Mouse (Mus musculus) hindbrain, embryonic 11.5 days (tissue): ENCODE results near the gene Lbx2. TPM values are rescaled to one million over a fixed set of nuclear protein-coding genes. Genes with fewer than 3 reads are reported as not detected.

Experiments used
- ATAC-seq: fragments of 200-750 bp; cut with Nextera tagmentation; 2 replicates; pipeline ENCODE4 v1.8.0; 2017; ENCODE audit warnings: mild to moderate bottlenecking, moderate TSS enrichment, moderate library complexity; ENCODE audit not compliant: low FRiP score
- DNase-seq: peaks from one replicate; pipeline ENCODE4 v3.0.0-alpha.2; 2015; ENCODE audit warnings: low spot score
- H3K27ac ChIP-seq: fragments of 300-500 bp; sonication (generic); 2 replicates; pipeline ENCODE4 v1.5.1; 2014; ENCODE audit warnings: mild to moderate bottlenecking, low read depth, low read length
- H3K27me3 ChIP-seq: fragments of 300-500 bp; sonication (generic); 2 replicates; pipeline ENCODE4 v1.6.1; 2014; ENCODE audit warnings: mild to moderate bottlenecking, low read length, moderate library complexity, mixed read lengths; ENCODE audit not compliant: control insufficient read depth, insufficient read depth
- H3K36me3 ChIP-seq: fragments of 300-500 bp; sonication (generic); 2 replicates; pipeline ENCODE4 v1.6.1; 2014; ENCODE audit warnings: mild to moderate bottlenecking, low read length, moderate library complexity, mixed read lengths; ENCODE audit not compliant: control insufficient read depth, insufficient read depth
- H3K4me1 ChIP-seq: fragments of 300-500 bp; sonication (generic); replicated peaks from 2 replicates; pipeline ENCODE4 v1.6.1; 2014; ENCODE audit warnings: low read length, mixed read lengths; ENCODE audit not compliant: control insufficient read depth, insufficient read depth
- H3K4me2 ChIP-seq: fragments of 300-500 bp; sonication (generic); replicated peaks from 2 replicates; pipeline ENCODE4 v1.6.1; 2014; ENCODE audit warnings: mild to moderate bottlenecking, low read depth, low read length
- H3K4me3 ChIP-seq: fragments of 300-500 bp; sonication (generic); 2 replicates; pipeline ENCODE4 v1.5.1; 2014; ENCODE audit warnings: low read depth, low read length
- H3K9ac ChIP-seq: fragments of 300-500 bp; sonication (generic); 2 replicates; pipeline ENCODE4 v1.6.1; 2014; ENCODE audit warnings: low read depth, low read length
- H3K9me3 ChIP-seq: fragments of 300-500 bp; sonication (generic); 2 replicates; pipeline ENCODE4 v1.6.1; 2016; ENCODE audit warnings: low read length; ENCODE audit not compliant: control insufficient read depth
- WGBS: fragments of 180-500 bp; shearing (Covaris S2); extraction: QIAGEN DNeasy Blood & Tissue Kit; methylation state at CpG from one replicate; pipeline ENCODE4 v1.1.7; 2014; 5-methylcytosine and 5-hydroxymethylcytosine counted together
- polyA plus RNA-seq: library from polyadenylated mRNA; unstranded; fragments of >200 nt; fragmentation: Nextera tagmentation; extraction: Ambion mirVana; gene quantifications from 2 replicates; pipeline ENCODE4 v1.2.1, GENCODE M21; 2014

Gene Lbx2
- polyA plus RNA-seq, 1 experiment from 2014 or later, result not detected

- Histone ChIP-seq H3K4me1 (peaks cover 6% of the 10 kb centered on the region; the same call in 1 of the 2 replicates), H3K36me3 (no peaks in the 10 kb centered on the region), H3K27ac (no peak overlapping the region), H3K4me2 (no peak overlapping the region), H3K9me3 (no peaks in the 10 kb centered on the region), H3K9ac (no peak overlapping the region), H3K4me3 (no peak overlapping the region), H3K27me3 (no peaks in the 10 kb centered on the region)
- no peak for DNase-seq
- ATAC-seq, result no peak
- WGBS, result 95% methylated on average over 4 of the region's 4 CpGs
Observed at GRCm38 (mm10) chr6:83111510-83112136, 25.5 kb downstream of the Lbx2 start.

GRCm38 (mm10) chr6:83115011-83115671 is 29.0 kb downstream of the Lbx2 start, which contains the start of gene Mogs:
Gene Mogs (plus strand): TSS chr6:83115496.
- 2% methylated on average over 56 of the region's 58 CpGs for WGBS
- peaks cover 8% of the 10 kb centered on the region for H3K4me1 ChIP-seq
- DNase-seq, result peak; percentile 93

GRCm38 (mm10) chr6:83115682-83116372 is 29.7 kb downstream of the Lbx2 start:
- H3K36me3 ChIP-seq, result 0 out of 2 replicates have a peak, but pooled peaks cover 7% of the 10 kb centered on the region
- H3K9me3 ChIP-seq, result no peaks in the 10 kb centered on the region
- H3K27me3 ChIP-seq, result no peaks in the 10 kb centered on the region
- H3K4me3 ChIP-seq, result peak overlapping the region; percentile 88
- H3K27ac ChIP-seq, result peak overlapping the region; percentile 75
- DNase-seq (peak; percentile 52), ATAC-seq (peak; percentile 42)
- peak overlapping the region; percentile 83 for H3K4me2 ChIP-seq
- peaks cover 9% of the 10 kb centered on the region; the same call in 1 of the 2 replicates for H3K4me1 ChIP-seq
- peak overlapping the region; percentile 88 for H3K9ac ChIP-seq
- WGBS, result 3% methylated on average over 33 of the region's 48 CpGs

More at GRCm38 (mm10) chr6:83115011-83115671, 29.0 kb downstream of the Lbx2 start, which contains the start of gene Mogs:
- no peaks in the 10 kb centered on the region for H3K9me3 ChIP-seq
- H3K27me3 ChIP-seq, result no peaks in the 10 kb centered on the region
- H3K27ac ChIP-seq, result peak within 1 kb of the TSS; percentile 75
- H3K4me3 ChIP-seq, result peak within 1 kb of the TSS; percentile 88
- peak within 1 kb of the TSS; percentile 83 for H3K4me2 ChIP-seq
- ATAC-seq, result peak; percentile 92
- H3K36me3 ChIP-seq, result 0 out of 2 replicates have a peak, but pooled peaks cover 7% of the 10 kb centered on the region
- H3K9ac ChIP-seq, result peak within 1 kb of the TSS; percentile 88

- peak overlapping the region; percentile 83 for H3K4me2 ChIP-seq
- WGBS, result 81% methylated on average over 11 of the region's 11 CpGs
- peak overlapping the region; percentile 88 for H3K4me3 ChIP-seq
- H3K9me3 ChIP-seq, result no peaks in the 10 kb centered on the region
- peaks cover 9% of the 10 kb centered on the region; the same call in 1 of the 2 replicates for H3K4me1 ChIP-seq
- H3K27ac ChIP-seq, result no peak overlapping the region
- H3K9ac ChIP-seq, result peak overlapping the region; percentile 88
- no peaks in the 10 kb centered on the region for H3K27me3 ChIP-seq
- ATAC-seq (no peak), DNase-seq (no peak)
- H3K36me3 ChIP-seq, result 0 out of 2 replicates have a peak, but pooled peaks cover 7% of the 10 kb centered on the region
Observed at GRCm38 (mm10) chr6:83116373-83117164, 30.4 kb downstream of the Lbx2 start.

GRCm38 (mm10) chr6:83117165-83117438 is 30.9 kb downstream of the Lbx2 start:
- H3K27me3 ChIP-seq, result no peaks in the 10 kb centered on the region
- peaks cover 9% of the 10 kb centered on the region; the same call in 1 of the 2 replicates for H3K4me1 ChIP-seq
- 90% methylated on average over 4 of the region's 4 CpGs for WGBS
- no peak overlapping the region for H3K4me2 ChIP-seq
- H3K36me3 ChIP-seq, result 0 out of 2 replicates have a peak, but pooled peaks cover 7% of the 10 kb centered on the region
- H3K9me3 ChIP-seq, result no peaks in the 10 kb centered on the region
- H3K27ac ChIP-seq, result no peak overlapping the region
- DNase-seq, result no peak
- H3K4me3 ChIP-seq, result no peak overlapping the region
- H3K9ac ChIP-seq, result no peak overlapping the region
- ATAC-seq, result no peak

- H3K9ac ChIP-seq, result no peak overlapping the region
- H3K4me2 ChIP-seq, result no peak overlapping the region
- H3K4me3 ChIP-seq, result no peak overlapping the region
- H3K36me3 ChIP-seq, result 0 out of 2 replicates have a peak, but pooled peaks cover 7% of the 10 kb centered on the region
- ATAC-seq (no peak), DNase-seq (no peak)
- 93% methylated on average over 13 of the region's 13 CpGs for WGBS
- peaks cover 9% of the 10 kb centered on the region; the same call in 1 of the 2 replicates for H3K4me1 ChIP-seq
- H3K9me3 ChIP-seq, result no peaks in the 10 kb centered on the region
- H3K27me3 ChIP-seq, result no peaks in the 10 kb centered on the region
- H3K27ac ChIP-seq, result no peak overlapping the region
Observed at GRCm38 (mm10) chr6:83117616-83118015, 31.4 kb downstream of the Lbx2 start.

- Histone ChIP-seq H3K9me3 (no peaks in the 10 kb centered on the region), H3K4me3 (no peak overlapping the region), H3K4me1 (peaks cover 14% of the 10 kb centered on the region; the same call in 1 of the 2 replicates), H3K27ac (no peak overlapping the region), H3K36me3 (0 out of 2 replicates have a peak, but pooled peaks cover 7% of the 10 kb centered on the region), H3K9ac (0 out of 2 replicates have a peak overlapping the region, but pooled peaks have one; percentile 27), H3K4me2 (no peak overlapping the region), H3K27me3 (no peaks in the 10 kb centered on the region)
- ATAC-seq (no peak), DNase-seq (no peak)
- WGBS, result 85% methylated on average over 11 of the region's 11 CpGs
Observed at GRCm38 (mm10) chr6:83118369-83118768, 32.2 kb downstream of the Lbx2 start.
